Mouse (Mus musculus) induced T-regulatory cell, adult 2 months (primary cell): ENCODE results near the gene Rfx4.

Experiments
- DNase-seq: peaks from one replicate; pipeline ENCODE4 v3.0.0-alpha.2; 2012; ENCODE audit warnings: low read depth

Gene Rfx4

DNA sequence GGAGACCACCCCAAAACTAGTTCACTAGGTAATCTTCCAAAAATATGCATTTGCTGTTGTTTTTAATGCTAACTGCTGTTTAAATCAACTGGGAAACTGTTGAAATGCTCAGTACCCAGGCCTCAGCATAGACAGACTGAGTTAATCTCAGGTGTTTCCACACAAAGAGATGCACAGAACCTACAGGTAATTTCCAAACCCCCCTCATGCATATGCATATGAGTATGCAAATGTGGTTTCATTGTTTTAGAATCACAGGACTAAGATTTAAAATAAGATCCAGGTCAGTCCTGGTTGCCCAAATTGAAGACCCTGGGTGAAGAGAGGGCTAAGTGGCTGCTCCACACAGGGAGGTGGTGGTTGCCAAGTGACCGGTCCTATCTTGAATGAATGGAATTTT, 157.3 kb downstream of the Rfx4 start:
- no peak for DNase-seq

- no peak for DNase-seq
Observed at GRCm38 (mm10) chr10:84915476-84915875, 159.6 kb downstream of the Rfx4 start.

DNA sequence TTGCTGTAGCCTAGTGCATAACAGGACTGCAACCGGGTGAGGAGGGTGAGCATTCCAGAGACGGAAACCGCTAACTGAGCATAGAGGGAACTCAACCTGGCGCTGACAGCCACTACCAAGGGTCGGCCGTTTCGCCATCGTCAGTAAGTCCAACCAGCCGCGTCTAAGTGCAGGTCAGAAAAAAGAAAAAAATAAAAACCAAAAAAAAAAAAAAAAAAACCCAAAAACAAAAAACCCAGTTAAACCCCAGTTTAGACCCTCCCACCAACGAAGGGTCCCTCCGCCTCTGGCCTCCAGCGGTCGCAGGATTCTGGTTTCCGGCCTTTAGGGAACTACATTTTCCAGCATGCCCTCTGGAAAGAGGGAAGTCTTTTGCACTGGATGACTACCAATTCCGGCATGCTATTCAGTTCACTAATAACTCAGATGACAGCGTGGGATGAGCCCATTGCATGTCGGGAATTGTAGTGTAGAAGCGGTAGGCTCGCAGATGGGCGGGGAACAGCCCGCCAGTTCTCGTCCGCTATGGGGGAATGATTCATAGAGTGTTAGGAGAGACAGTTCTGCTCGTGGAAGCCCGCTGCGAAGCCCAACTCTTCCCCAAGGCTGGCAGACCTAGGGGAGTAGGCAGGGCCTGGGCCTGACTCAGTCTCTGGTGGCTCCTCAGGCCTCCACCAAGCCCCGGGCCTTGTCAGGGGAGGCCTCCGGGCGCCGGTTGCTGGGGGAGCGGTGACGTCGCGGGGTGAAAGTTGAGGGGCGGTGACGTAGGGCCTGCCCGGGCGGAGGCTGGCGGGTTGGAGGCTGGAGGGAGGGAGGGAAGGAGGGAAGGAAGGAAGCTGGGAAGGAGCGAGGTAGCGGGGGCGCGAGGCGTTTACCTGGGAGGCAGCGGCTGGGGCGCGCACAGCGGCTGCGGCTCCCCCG, 161.2 kb downstream of the Rfx4 start, which contains the start of gene Ric8b:
Gene Ric8b, plus strand, starts transcription at position 807 of the 921 bp plus-strand sequence.
- peak; percentile 95 for DNase-seq

GRCm38 (mm10) chr10:84917731-84918095, 161.9 kb downstream of the Rfx4 start:
- no peak for DNase-seq

GRCm38 (mm10) chr10:84926336-84926735, 170.5 kb downstream of the Rfx4 start:
- DNase-seq: no peak

DNA sequence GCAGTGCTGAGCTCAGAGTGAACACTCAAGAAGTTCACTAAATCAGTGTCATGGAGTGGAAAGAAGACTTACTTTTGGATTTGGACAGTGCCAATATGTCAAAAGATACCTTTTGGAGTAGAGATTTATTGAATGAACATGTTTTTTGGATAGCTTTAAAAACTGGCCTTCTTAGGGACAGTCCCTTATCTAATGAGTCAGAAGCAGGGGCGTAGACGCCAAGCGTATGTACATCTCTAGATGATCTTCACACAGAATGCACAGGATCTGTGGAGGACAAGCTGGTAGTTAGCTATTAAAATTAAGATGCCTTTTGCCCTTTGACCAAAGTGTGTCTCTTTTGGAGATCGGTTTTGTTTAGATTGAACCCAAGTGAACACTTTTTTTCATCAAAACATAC, 171.0 kb downstream of the Rfx4 start:
- peak; percentile 8 for DNase-seq

- peak; percentile 8 for DNase-seq
Observed at GRCm38 (mm10) chr10:84928465-84928864, 172.6 kb downstream of the Rfx4 start.

DNA sequence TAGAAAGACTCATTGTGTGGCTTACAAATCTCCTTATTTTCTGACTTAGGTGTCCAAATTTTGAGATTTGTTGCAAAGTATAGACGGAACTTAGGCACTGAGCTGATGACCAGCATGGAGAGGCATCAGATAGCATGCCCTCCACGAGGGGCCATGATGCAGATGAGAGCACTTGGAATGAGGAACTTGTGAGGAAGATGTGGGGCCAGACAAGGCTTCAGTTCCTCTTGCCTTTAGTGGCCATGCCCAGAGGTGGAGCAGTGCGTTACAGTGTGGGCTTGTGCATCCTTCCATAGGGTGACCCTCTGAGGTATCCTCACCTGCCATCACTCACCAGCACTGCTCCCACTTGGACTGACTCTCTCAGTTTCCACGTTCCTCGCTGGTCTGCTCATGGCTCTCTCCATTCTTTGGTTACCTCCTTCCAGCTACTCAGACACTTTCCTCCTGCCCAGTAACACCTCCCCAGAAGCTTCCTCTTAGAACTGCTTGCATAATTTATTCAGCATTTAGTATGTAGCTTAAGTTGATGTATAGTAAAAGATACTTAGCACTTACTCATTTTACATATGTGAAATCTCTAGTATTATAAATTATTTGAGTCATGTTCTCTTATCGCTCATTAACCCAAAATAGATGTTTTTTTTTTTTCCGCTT, 179.8 kb downstream of the Rfx4 start:
- no peak for DNase-seq

- no peak for DNase-seq
Observed at GRCm38 (mm10) chr10:84936832-84937515, 181.1 kb downstream of the Rfx4 start.

GRCm38 (mm10) chr10:84938094-84938820, 182.4 kb downstream of the Rfx4 start:
- DNase-seq: no peak

DNA sequence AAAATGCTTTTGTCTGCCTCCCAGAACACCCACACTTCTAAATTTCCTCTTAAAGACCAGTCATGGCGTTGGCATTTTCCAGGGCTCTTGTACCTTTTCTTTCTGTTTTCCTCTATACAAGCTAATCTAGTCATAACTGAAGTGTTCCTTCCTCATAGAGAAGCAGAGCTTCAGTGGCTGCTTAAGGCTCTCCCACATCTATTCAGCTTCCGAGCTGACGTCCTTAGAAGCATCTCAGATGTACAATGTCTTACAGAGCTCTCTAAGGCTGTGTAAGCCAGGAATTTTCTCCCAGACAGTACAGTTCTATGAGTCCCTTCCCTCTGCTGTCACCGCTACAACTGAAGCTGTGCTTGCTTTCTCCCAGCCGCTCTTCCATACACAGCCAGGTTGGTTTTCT, 183.0 kb downstream of the Rfx4 start:
- DNase-seq: no peak

DNA sequence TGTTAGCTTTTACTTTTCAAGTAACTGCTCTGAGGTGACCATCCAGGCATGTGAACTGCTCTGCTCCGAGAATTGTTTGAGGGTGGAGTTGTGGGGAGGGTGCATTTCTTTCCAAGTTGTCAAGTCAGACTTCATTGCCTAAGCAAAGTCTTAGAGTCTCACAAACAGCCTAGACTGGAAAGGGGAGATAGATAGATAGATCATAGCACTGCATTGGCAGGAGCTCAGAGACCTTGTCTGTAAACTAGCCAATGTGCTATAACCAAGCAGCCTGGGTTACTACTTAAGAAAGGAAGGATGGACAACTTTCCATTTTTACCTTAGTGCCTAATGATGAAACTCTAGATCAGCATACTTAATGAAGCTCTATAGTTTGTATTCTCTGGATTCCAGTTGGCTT, 184.5 kb downstream of the Rfx4 start:
- no peak for DNase-seq

DNA sequence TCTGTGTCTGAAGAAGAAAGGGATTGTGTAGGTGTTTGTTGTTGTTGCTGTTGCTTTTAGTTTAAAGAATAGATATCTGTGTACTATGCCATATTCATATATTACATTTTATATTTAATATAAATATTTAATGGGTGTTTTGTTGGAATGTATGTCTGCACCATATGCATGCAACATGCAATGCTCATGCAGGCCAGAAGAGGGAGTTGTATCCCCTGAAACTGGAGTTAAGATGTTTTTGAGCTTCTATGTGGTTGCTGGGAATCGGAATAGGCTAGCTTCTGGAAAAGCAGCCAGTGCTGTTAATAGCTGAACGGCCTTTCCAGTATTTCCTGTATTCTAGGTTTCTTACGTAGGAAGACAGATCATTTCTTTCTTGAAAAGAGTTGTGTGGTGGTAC, 189.8 kb downstream of the Rfx4 start:
- DNase-seq: peak; percentile 14

- no peak for DNase-seq
Observed at GRCm38 (mm10) chr10:84948970-84949683, 193.3 kb downstream of the Rfx4 start.

GRCm38 (mm10) chr10:84949684-84950010, 193.8 kb downstream of the Rfx4 start:
- no peak for DNase-seq

- no peak for DNase-seq
Observed at GRCm38 (mm10) chr10:84950384-84950783, 194.5 kb downstream of the Rfx4 start.

DNA sequence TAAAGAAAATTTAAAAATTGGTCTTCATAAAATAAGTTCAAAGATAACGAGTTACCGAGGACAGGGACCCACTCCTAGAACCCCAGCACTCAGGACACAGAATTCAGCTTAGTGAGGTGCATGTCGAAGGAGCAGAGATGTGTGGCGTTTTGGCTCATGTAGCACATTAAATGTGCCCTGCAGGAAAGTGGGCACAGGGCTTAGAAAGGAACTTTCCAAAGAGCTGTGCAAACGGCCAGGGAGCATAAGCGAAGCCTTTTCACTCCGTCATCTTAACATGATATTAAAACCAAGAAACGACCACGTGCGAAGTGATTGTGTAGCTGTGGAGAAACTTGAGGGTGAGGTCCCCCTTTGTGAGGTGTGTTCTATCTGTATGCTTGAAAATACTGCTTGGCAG, 198.4 kb downstream of the Rfx4 start:
- DNase-seq: no peak
